11 mouse cellular contexts compared by ENCODE assay signal in genomic region chr9:96241134-96242097, GRCm38 (mm10). TPM values are rescaled to one million over a fixed set of nuclear protein-coding genes. Genes with fewer than 3 reads are reported as not detected.
A peak's percentile ranks its signal among the peaks of the same experiment; 100 is the strongest.
DNase-seq lines count a peak whose midpoint lies in the region; ATAC-seq and TF ChIP-seq lines count a peak whose summit lies in the region.
"Had no signal": no experiment of that assay in that cellular context is flagged by ENCODE, and none has a peak within 500 bp of the region (broad histone marks: within the 10 kb centered on the region; RNA-seq: fewer than 3 reads in every experiment).

No protein-coding gene starts in this region.

- H3K4me2 ChIP-seq in lung, embryonic 14.5 days, result no peak overlapping the region
- no peak overlapping the region for H3K4me2 ChIP-seq in intestine, embryonic 15.5 days (replicated peaks)
- H3K4me2 ChIP-seq: forebrain, embryonic 13.5 days; midbrain, embryonic 15.5 days had no signal

- H3K4me1 ChIP-seq in lung, embryonic 14.5 days (ENCODE audit: insufficient read depth), result no peaks in the 10 kb centered on the region
- H3K4me1 ChIP-seq in intestine, embryonic 15.5 days (replicated peaks), result no peaks in the 10 kb centered on the region
- 0 out of 2 replicates have a peak, but pooled peaks cover 3% of the 10 kb centered on the region for H3K4me1 ChIP-seq in forebrain, embryonic 10.5 days
- H3K4me1 ChIP-seq: forebrain, embryonic 13.5 days; midbrain, embryonic 15.5 days had no signal

- H3K27me3 ChIP-seq in lung, embryonic 14.5 days (ENCODE audit: insufficient read depth, low read length), result no peaks in the 10 kb centered on the region
- no peaks in the 10 kb centered on the region for H3K27me3 ChIP-seq in intestine, embryonic 15.5 days (replicated peaks)
- peaks cover 6% of the 10 kb centered on the region; the same call in 1 of the 2 replicates for H3K27me3 ChIP-seq in forebrain, embryonic 10.5 days (ENCODE audit: poor library complexity, severe bottlenecking)
- H3K27me3 ChIP-seq: forebrain, embryonic 13.5 days; midbrain, embryonic 15.5 days had no signal

- no peak for DNase-seq in lung, embryonic 14.5 days
- DNase-seq in lung, postnatal 14 days, result no peak
- peak; percentile 72 to 87 for DNase-seq in spleen, postnatal 10 days (ENCODE audit: low spot score in 2 of 2)
- no peak for DNase-seq in frontal cortex, postnatal 10 days (ENCODE audit: low spot score in 2 of 2)
- DNase-seq in forebrain, embryonic 10.5 days (ENCODE audit: extremely low spot score, low spot score), result no peak
- DNase-seq in kidney, adult 18-20 months, result no peak
- DNase-seq: cerebellum, adult 2 months had no signal

- peak; percentile 76 for ATAC-seq in lung, embryonic 14.5 days (ENCODE audit: insufficient read depth)
- peak; percentile 90 for ATAC-seq in erythroblast, adult 5-6 weeks (replicated peaks; ENCODE audit: low FRiP score, poor library complexity, severe bottlenecking)
- peak; percentile 72 for ATAC-seq in intestine, embryonic 15.5 days
- ATAC-seq: forebrain, embryonic 13.5 days; midbrain, embryonic 15.5 days had no signal

- no peak overlapping the region for H3K27ac ChIP-seq in lung, embryonic 14.5 days (ENCODE audit: low read depth)
- no peak overlapping the region for H3K27ac ChIP-seq in intestine, embryonic 15.5 days
- H3K27ac ChIP-seq in forebrain, embryonic 10.5 days, result no peak overlapping the region
- H3K27ac ChIP-seq: forebrain, embryonic 13.5 days; midbrain, embryonic 15.5 days had no signal

- 82% methylated on average over 10 of the region's 10 CpGs for WGBS in lung, embryonic 14.5 days
- whole genome bisulfite sequencing in intestine, embryonic 15.5 days, result 88% methylated on average over 10 of the region's 10 CpGs
- WGBS in forebrain, embryonic 10.5 days, result 91% methylated on average over 10 of the region's 10 CpGs

- H3K36me3 ChIP-seq in lung, embryonic 14.5 days (ENCODE audit: insufficient read depth), result no peaks in the 10 kb centered on the region
- H3K36me3 ChIP-seq in intestine, embryonic 15.5 days, result no peaks in the 10 kb centered on the region
- H3K36me3 ChIP-seq in forebrain, embryonic 10.5 days (replicated peaks), result peaks cover 16% of the 10 kb centered on the region
- H3K36me3 ChIP-seq: midbrain, embryonic 15.5 days had no signal

- H3K9me3 ChIP-seq in lung, embryonic 14.5 days (ENCODE audit: low read depth, low read length), result no peaks in the 10 kb centered on the region
- H3K9me3 ChIP-seq in intestine, embryonic 15.5 days, result no peaks in the 10 kb centered on the region
- no peaks in the 10 kb centered on the region for H3K9me3 ChIP-seq in forebrain, embryonic 10.5 days
- H3K9me3 ChIP-seq: forebrain, embryonic 13.5 days; midbrain, embryonic 15.5 days had no signal

- no peak overlapping the region for H3K9ac ChIP-seq in lung, embryonic 14.5 days
- H3K9ac ChIP-seq in intestine, embryonic 15.5 days, result no peak overlapping the region
- H3K9ac ChIP-seq: forebrain, embryonic 13.5 days; midbrain, embryonic 15.5 days had no signal

- TF ChIP-seq CTCF in lung, embryonic 14.5 days (IDR thresholded peaks at IDR 0.05; ENCODE audit: low read depth), result no peak

- no peak overlapping the region for H3K4me3 ChIP-seq in lung, embryonic 14.5 days (ENCODE audit: low read depth, low read length)
- no peak overlapping the region for H3K4me3 ChIP-seq in intestine, embryonic 15.5 days (replicated peaks)
- no peak overlapping the region for H3K4me3 ChIP-seq in forebrain, embryonic 10.5 days
- H3K4me3 ChIP-seq: forebrain, embryonic 13.5 days; midbrain, embryonic 15.5 days had no signal

RNA-seq across cellular contexts. Expression of gene Tfdp2, which starts 45.3 kb away (rescaled TPM):
- polyA plus RNA-seq in lung, embryonic 14.5 days (2014; fragmentation: Nextera tagmentation; extraction: Ambion mirVana), result 49.1 and 51.8 TPM in 2 replicates
- 860 and 983 TPM in 2 replicates for total RNA-seq in erythroblast, adult 5-6 weeks (2015; ENCODE audit: low replicate concordance)
- total RNA-seq in erythroblast, adult 5-6 weeks (2017; ENCODE audit: low replicate concordance), result 1,841 and 1,979 TPM in 2 replicates
- polyA plus RNA-seq in intestine, embryonic 15.5 days (2015; fragmentation: Nextera tagmentation; extraction: Ambion mirVana), result 34.8 and 39.2 TPM in 2 replicates
- polyA plus RNA-seq in forebrain, embryonic 10.5 days (2016; fragmentation: Nextera tagmentation; extraction: Ambion mirVana), result 61.9 and 63.2 TPM in 2 replicates

Comparison
In these comparisons a context has a peak if more than half of its experiments do, and no peak if none do; other contexts are left out.
1. DNase-seq: peak in spleen, postnatal 10 days (2 of 2); none in lung, embryonic 14.5 days (single experiment), lung, postnatal 14 days (single experiment), frontal cortex, postnatal 10 days (0 of 2), forebrain, embryonic 10.5 days (single experiment) and kidney, adult 18-20 months (single experiment).
2. Peak in every context shown above with its lines, with median percentiles within 50 percentile points of each other: ATAC-seq.